Comparison of ENCODE assay signal across 8 mouse cellular contexts in genomic region chr5:53809115-53809991, GRCm38 (mm10). TPM values are rescaled to one million over a fixed set of nuclear protein-coding genes. Genes with fewer than 3 reads are reported as not detected.
DNase-seq lines count a peak whose midpoint lies in the region; ATAC-seq and TF ChIP-seq lines count a peak whose summit lies in the region.

Tbc1d19 (plus strand) TSS chr5:53809606.

- peak; percentile 100 for ATAC-seq in frontal cortex, adult (ENCODE audit: low TSS enrichment)
- peak; percentile 97 for ATAC-seq in hematopoietic stem cell, adult 5-6 weeks (replicated peaks in 1 of 2; ENCODE audit: insufficient read depth in 1 of 2, low FRiP score in 2 of 2, low TSS enrichment in 1 of 2, low read depth in 1 of 2, poor library complexity in 2 of 2, severe bottlenecking in 2 of 2)
- ATAC-seq in lung, embryonic 15.5 days (ENCODE audit: borderline replicate concordance, extremely low read depth, low FRiP score, low TSS enrichment), result peak; percentile 99

- H3K27ac ChIP-seq in lung, embryonic 15.5 days, result peak within 1 kb of the TSS; percentile 73
- H3K27ac ChIP-seq in olfactory bulb, adult 2 months (ENCODE audit: insufficient read depth, low read depth, low read length), result no peak within 1 kb of the TSS

- TF ChIP-seq CTCF in olfactory bulb, adult 2 months (IDR thresholded peaks at IDR 0.05; ENCODE audit: insufficient read depth, low read depth, low read length), result no peak

- H3K4me2 ChIP-seq in lung, embryonic 15.5 days, result peak within 1 kb of the TSS; percentile 71

- DNase-seq in MN1 (ENCODE audit: low spot score), result peak; percentile 93
- DNase-seq in cerebellum, adult 9-10 months, result peak; percentile 80
- DNase-seq in layer of hippocampus, adult 9-10 months (ENCODE audit: low spot score), result peak; percentile 59
- DNase-seq in thymus, adult 18-20 months, result peak; percentile 49 to 57

- peaks cover 10% of the 10 kb centered on the region; the same call in 1 of the 2 replicates for H3K4me1 ChIP-seq in lung, embryonic 15.5 days
- no peaks in the 10 kb centered on the region for H3K4me1 ChIP-seq in olfactory bulb, adult 2 months (ENCODE audit: control insufficient read depth, insufficient read depth, low read length)

- WGBS in lung, embryonic 15.5 days, result 6% methylated on average over 36 of the region's 36 CpGs
- 3% methylated on average over 36 of the region's 36 CpGs for WGBS in olfactory bulb, adult 2 months

- H3K36me3 ChIP-seq in lung, embryonic 15.5 days, result no peaks in the 10 kb centered on the region

- TF ChIP-seq POLR2A in olfactory bulb, adult 2 months (IDR thresholded peaks at IDR 0.05; ENCODE audit: insufficient read depth, low read depth, low read length), result peak; percentile 44; the same call in 1 of the 2 replicates

- H3K27me3 ChIP-seq in lung, embryonic 15.5 days, result no peaks in the 10 kb centered on the region

- H3K4me3 ChIP-seq in lung, embryonic 15.5 days, result peak within 1 kb of the TSS; percentile 75
- H3K4me3 ChIP-seq in olfactory bulb, adult 2 months (ENCODE audit: insufficient read depth, low read depth, low read length), result peak within 1 kb of the TSS; percentile 81

- H3K9ac ChIP-seq in lung, embryonic 15.5 days, result peak within 1 kb of the TSS; percentile 63

- no peaks in the 10 kb centered on the region for H3K9me3 ChIP-seq in lung, embryonic 15.5 days

RNA-seq across cellular contexts. Expression of gene Tbc1d19, which starts in this region (rescaled TPM):
- 16.3 and 42.4 TPM in 2 replicates for total RNA-seq in hematopoietic stem cell, adult 5-6 weeks (2017)
- polyA plus RNA-seq in lung, embryonic 15.5 days (2015; fragmentation: Nextera tagmentation; extraction: Ambion mirVana), result 54.4 and 60.6 TPM in 2 replicates
- polyA plus RNA-seq in olfactory bulb, adult 2 months (2012; ENCODE audit: insufficient read depth, insufficient read length, low replicate concordance, missing spikeins), result not detected in 2 replicates

Comparison
In these comparisons a context has a peak if more than half of its experiments do, and no peak if none do; other contexts are left out.
1. RNA of gene Tbc1d19 (polyA plus RNA-seq): 54.4 to 60.6 TPM in lung, embryonic 15.5 days; not detected in olfactory bulb, adult 2 months; every median in the first group is over 10 times any median in the second.
2. Peak in every context shown above with its lines, with median percentiles within 50 percentile points of each other: DNase-seq and ATAC-seq.